Mouse (Mus musculus): Measurements from ENCODE around the gene Ttll11. TPM values are rescaled to one million over a fixed set of nuclear protein-coding genes. Genes with fewer than 3 reads are reported as not detected.

The Ttll11 gene
- polyA plus RNA-seq, 1 experiment from 2014 or later: 0.34 TPM

GRCm38 (mm10) chr2:35978941-35979643, 621 bp downstream of the Ttll11 start:
- ATAC-seq (ENCODE audit: insufficient read depth, low FRiP score): peak; percentile 68
- peak overlapping the region; percentile 92 for H3K9ac ChIP-seq (ENCODE audit: low read length)
- under 1% methylated on average over 75 of the region's 76 CpGs for WGBS
- peak overlapping the region; percentile 99 for H3K4me2 ChIP-seq (ENCODE audit: low read depth, low read length)
- peak overlapping the region; percentile 2; the same call in 1 of the 2 replicates for H3K27ac ChIP-seq (ENCODE audit: low read length)
- no peaks in the 10 kb centered on the region for H3K36me3 ChIP-seq (ENCODE audit: control insufficient read depth, insufficient read depth, low read length)
- peaks cover 18% of the 10 kb centered on the region for H3K4me1 ChIP-seq (ENCODE audit: control insufficient read depth, insufficient read depth, low read length)
- peak overlapping the region; percentile 83 for H3K4me3 ChIP-seq (replicated peaks; ENCODE audit: low read length)
- H3K9me3 ChIP-seq (replicated peaks; ENCODE audit: control insufficient read depth, low read length): no peaks in the 10 kb centered on the region
- no peaks in the 10 kb centered on the region for H3K27me3 ChIP-seq (ENCODE audit: control insufficient read depth, insufficient read depth, low read length)

- peak overlapping the region; percentile 83 for H3K4me3 ChIP-seq (replicated peaks; ENCODE audit: low read length)
- no peak for ATAC-seq (ENCODE audit: insufficient read depth, low FRiP score)
- H3K9ac ChIP-seq (ENCODE audit: low read length): peak overlapping the region; percentile 92
- peak overlapping the region; percentile 99 for H3K4me2 ChIP-seq (ENCODE audit: low read depth, low read length)
- H3K4me1 ChIP-seq (ENCODE audit: control insufficient read depth, insufficient read depth, low read length): peaks cover 18% of the 10 kb centered on the region
- 18% methylated on average over 15 of the region's 15 CpGs for WGBS
- no peaks in the 10 kb centered on the region for H3K36me3 ChIP-seq (ENCODE audit: control insufficient read depth, insufficient read depth, low read length)
- no peaks in the 10 kb centered on the region for H3K27me3 ChIP-seq (ENCODE audit: control insufficient read depth, insufficient read depth, low read length)
- no peaks in the 10 kb centered on the region for H3K9me3 ChIP-seq (replicated peaks; ENCODE audit: control insufficient read depth, low read length)
- no peak overlapping the region; the same call in 1 of the 2 replicates for H3K27ac ChIP-seq (ENCODE audit: low read length)
Observed at GRCm38 (mm10) chr2:35978276-35978933, 1.3 kb downstream of the Ttll11 start.

- H3K4me3 ChIP-seq (replicated peaks; ENCODE audit: low read length): 0 out of 2 replicates have a peak overlapping the region, but pooled peaks have one; percentile 83
- no peak overlapping the region for H3K9ac ChIP-seq (ENCODE audit: low read length)
- ATAC-seq (ENCODE audit: insufficient read depth, low FRiP score): no peak
- WGBS: 74% methylated on average over 3 of the region's 3 CpGs
- H3K27me3 ChIP-seq (ENCODE audit: control insufficient read depth, insufficient read depth, low read length): no peaks in the 10 kb centered on the region
- no peak overlapping the region for H3K27ac ChIP-seq (ENCODE audit: low read length)
- H3K36me3 ChIP-seq (ENCODE audit: control insufficient read depth, insufficient read depth, low read length): no peaks in the 10 kb centered on the region
- peak overlapping the region; percentile 99 for H3K4me2 ChIP-seq (ENCODE audit: low read depth, low read length)
- H3K9me3 ChIP-seq (replicated peaks; ENCODE audit: control insufficient read depth, low read length): no peaks in the 10 kb centered on the region
- H3K4me1 ChIP-seq (ENCODE audit: control insufficient read depth, insufficient read depth, low read length): peaks cover 18% of the 10 kb centered on the region
Observed at GRCm38 (mm10) chr2:35977749-35978148, 2.0 kb downstream of the Ttll11 start.

GRCm38 (mm10) chr2:35972259-35973001, 7.3 kb downstream of the Ttll11 start:
- Histone ChIP-seq H3K4me1 (ENCODE audit: control insufficient read depth, insufficient read depth, low read length) (no peaks in the 10 kb centered on the region), H3K4me2 (ENCODE audit: low read depth, low read length) (no peak overlapping the region), H3K4me3 (replicated peaks; ENCODE audit: low read length) (no peak overlapping the region), H3K27me3 (ENCODE audit: control insufficient read depth, insufficient read depth, low read length) (no peaks in the 10 kb centered on the region), H3K9ac (ENCODE audit: low read length) (no peak overlapping the region), H3K27ac (ENCODE audit: low read length) (no peak overlapping the region), H3K9me3 (replicated peaks; ENCODE audit: control insufficient read depth, low read length) (no peaks in the 10 kb centered on the region), H3K36me3 (ENCODE audit: control insufficient read depth, insufficient read depth, low read length) (no peaks in the 10 kb centered on the region)
- WGBS: 48% methylated on average over 6 of the region's 6 CpGs
- no peak for ATAC-seq (ENCODE audit: insufficient read depth, low FRiP score)

- Histone ChIP-seq H3K4me2 (ENCODE audit: low read depth, low read length) (no peak overlapping the region), H3K27ac (ENCODE audit: low read length) (no peak overlapping the region), H3K9ac (ENCODE audit: low read length) (no peak overlapping the region), H3K36me3 (ENCODE audit: control insufficient read depth, insufficient read depth, low read length) (no peaks in the 10 kb centered on the region), H3K4me1 (ENCODE audit: control insufficient read depth, insufficient read depth, low read length) (no peaks in the 10 kb centered on the region), H3K27me3 (ENCODE audit: control insufficient read depth, insufficient read depth, low read length) (no peaks in the 10 kb centered on the region), H3K4me3 (replicated peaks; ENCODE audit: low read length) (no peak overlapping the region), H3K9me3 (replicated peaks; ENCODE audit: control insufficient read depth, low read length) (no peaks in the 10 kb centered on the region)
- WGBS: 69% methylated on average over 10 of the region's 10 CpGs
- no peak for ATAC-seq (ENCODE audit: insufficient read depth, low FRiP score)
Observed at GRCm38 (mm10) chr2:35965883-35966513, 13.7 kb downstream of the Ttll11 start.

- WGBS: 80% methylated on average over 2 of the region's 2 CpGs
- Histone ChIP-seq H3K9me3 (replicated peaks; ENCODE audit: control insufficient read depth, low read length) (no peaks in the 10 kb centered on the region), H3K4me3 (replicated peaks; ENCODE audit: low read length) (no peak overlapping the region), H3K4me2 (ENCODE audit: low read depth, low read length) (no peak overlapping the region), H3K36me3 (ENCODE audit: control insufficient read depth, insufficient read depth, low read length) (no peaks in the 10 kb centered on the region), H3K27me3 (ENCODE audit: control insufficient read depth, insufficient read depth, low read length) (no peaks in the 10 kb centered on the region), H3K27ac (ENCODE audit: low read length) (no peak overlapping the region), H3K4me1 (ENCODE audit: control insufficient read depth, insufficient read depth, low read length) (no peaks in the 10 kb centered on the region), H3K9ac (ENCODE audit: low read length) (no peak overlapping the region)
- no peak for ATAC-seq (ENCODE audit: insufficient read depth, low FRiP score)
Observed at GRCm38 (mm10) chr2:35963280-35963679, 16.4 kb downstream of the Ttll11 start.

- no peaks in the 10 kb centered on the region for H3K27me3 ChIP-seq (ENCODE audit: control insufficient read depth, insufficient read depth, low read length)
- no peak overlapping the region for H3K9ac ChIP-seq (ENCODE audit: low read length)
- no peaks in the 10 kb centered on the region for H3K36me3 ChIP-seq (ENCODE audit: control insufficient read depth, insufficient read depth, low read length)
- no peak overlapping the region for H3K27ac ChIP-seq (ENCODE audit: low read length)
- no peak for ATAC-seq (ENCODE audit: insufficient read depth, low FRiP score)
- no peaks in the 10 kb centered on the region for H3K9me3 ChIP-seq (replicated peaks; ENCODE audit: control insufficient read depth, low read length)
- H3K4me3 ChIP-seq (replicated peaks; ENCODE audit: low read length): no peak overlapping the region
- no peak overlapping the region for H3K4me2 ChIP-seq (ENCODE audit: low read depth, low read length)
- no peaks in the 10 kb centered on the region for H3K4me1 ChIP-seq (ENCODE audit: control insufficient read depth, insufficient read depth, low read length)
- WGBS: 81% methylated on average over 3 of the region's 3 CpGs
Observed at GRCm38 (mm10) chr2:35961593-35962127, 18.1 kb downstream of the Ttll11 start.

- Histone ChIP-seq H3K4me2 (ENCODE audit: low read depth, low read length) (no peak overlapping the region), H3K9ac (ENCODE audit: low read length) (no peak overlapping the region), H3K27me3 (ENCODE audit: control insufficient read depth, insufficient read depth, low read length) (no peaks in the 10 kb centered on the region), H3K4me1 (ENCODE audit: control insufficient read depth, insufficient read depth, low read length) (no peaks in the 10 kb centered on the region), H3K36me3 (ENCODE audit: control insufficient read depth, insufficient read depth, low read length) (no peaks in the 10 kb centered on the region), H3K9me3 (replicated peaks; ENCODE audit: control insufficient read depth, low read length) (no peaks in the 10 kb centered on the region), H3K4me3 (replicated peaks; ENCODE audit: low read length) (no peak overlapping the region), H3K27ac (ENCODE audit: low read length) (no peak overlapping the region)
- 64% methylated on average over 7 of the region's 7 CpGs for WGBS
- ATAC-seq (ENCODE audit: insufficient read depth, low FRiP score): no peak
Observed at GRCm38 (mm10) chr2:35957471-35958140, 22.1 kb downstream of the Ttll11 start.
